Mouse (Mus musculus): ENCODE measurements around the gene Srp14. TPM values are rescaled to one million over a fixed set of nuclear protein-coding genes. Genes with fewer than 3 reads are reported as not detected.

The Srp14 gene
- polyA plus RNA-seq (2012; rRNA removed): 203 and 232 TPM in 2 replicates

DNA sequence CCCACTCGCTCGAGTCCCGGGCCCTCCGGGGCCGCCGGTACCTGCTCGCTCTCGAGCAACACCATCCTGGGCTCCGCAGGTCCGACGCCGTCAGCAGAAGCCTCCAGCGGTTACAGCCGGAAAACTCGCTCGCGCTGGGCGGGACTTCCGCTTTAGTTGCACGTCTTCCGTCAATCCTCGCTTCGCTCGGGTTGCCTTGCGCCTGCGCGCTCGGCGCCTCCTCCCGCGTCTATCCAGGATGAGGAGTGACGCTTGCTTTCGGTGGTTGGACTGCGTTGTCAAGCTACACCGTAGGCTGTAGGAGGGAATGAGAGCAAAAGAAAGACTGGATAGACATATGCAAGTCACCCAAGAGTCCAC, at the start of gene Srp14:
Gene Srp14 (minus strand): TSS at position 162 of the 360 bp plus-strand sequence.
- peak; percentile 82 for DNase-seq (ENCODE audit: low spot score)

DNA sequence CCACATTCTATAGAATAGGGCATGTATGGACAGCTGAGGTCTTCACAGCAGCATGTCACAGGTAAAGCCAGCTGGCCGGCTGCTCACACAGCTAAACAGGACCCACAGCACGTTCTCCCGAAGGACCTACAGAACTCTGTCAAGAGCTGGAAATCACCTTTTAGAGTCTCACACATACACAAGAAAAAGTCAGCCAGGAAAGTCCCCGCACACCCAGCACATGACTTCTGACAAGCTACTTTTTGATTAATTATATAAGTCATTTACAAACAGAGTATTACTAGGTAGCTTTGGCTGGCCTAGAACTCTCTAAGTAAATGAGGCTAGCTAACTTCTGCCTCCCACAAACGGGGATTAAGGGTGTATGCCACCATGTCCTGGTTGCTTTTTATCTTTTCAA, 47.0 kb upstream of the Srp14 start:
- DNase-seq (ENCODE audit: low spot score): no peak

DNA sequence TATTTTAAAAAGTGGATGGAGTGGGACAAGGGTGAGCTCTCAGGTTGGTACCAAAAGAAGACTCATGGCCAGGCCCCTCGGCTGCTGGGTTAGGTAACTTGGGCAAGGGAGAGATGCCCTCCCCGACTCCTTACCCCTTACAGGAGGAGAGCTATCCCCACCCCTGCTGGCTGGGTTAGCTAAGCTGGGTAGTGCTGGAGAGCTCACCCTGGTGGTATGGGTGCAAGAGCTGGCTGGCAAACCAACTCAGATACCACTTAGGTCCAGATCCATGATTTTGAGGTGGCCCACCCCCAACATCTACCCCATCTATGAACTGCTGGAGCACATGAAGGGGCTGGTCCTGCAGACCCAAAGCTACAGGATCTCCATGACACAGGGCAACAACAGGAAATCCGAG, 45.3 kb upstream of the Srp14 start:
- DNase-seq (ENCODE audit: low spot score): no peak

DNA sequence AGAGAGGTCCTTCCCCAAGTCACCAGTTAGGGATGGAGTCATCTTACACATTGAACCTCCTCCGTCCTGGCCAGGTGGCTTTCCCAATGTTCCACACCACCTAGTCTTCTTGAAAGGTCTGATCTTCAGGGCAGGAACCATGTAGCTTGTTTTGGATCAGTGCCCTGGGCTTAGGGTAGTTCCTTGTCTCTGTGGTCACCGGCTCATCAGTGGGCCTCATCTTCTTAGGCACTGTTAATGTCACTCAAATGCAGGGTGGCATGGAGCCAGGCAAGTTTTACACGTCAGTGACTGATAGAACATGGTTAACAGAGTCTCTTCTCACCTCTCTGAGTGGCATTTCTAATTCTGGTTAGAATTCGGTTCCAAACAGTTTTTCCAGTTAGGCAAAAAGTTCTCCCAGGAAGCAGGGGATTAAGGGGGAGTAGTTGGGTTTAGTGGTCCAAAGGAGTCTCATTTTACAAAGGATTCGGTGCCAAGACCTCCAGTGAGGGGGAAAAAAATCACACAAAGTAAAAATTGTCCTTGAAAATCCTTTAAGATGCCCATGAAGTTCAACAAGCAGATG, 43.7 kb upstream of the Srp14 start:
- DNase-seq (ENCODE audit: low spot score): no peak

DNA sequence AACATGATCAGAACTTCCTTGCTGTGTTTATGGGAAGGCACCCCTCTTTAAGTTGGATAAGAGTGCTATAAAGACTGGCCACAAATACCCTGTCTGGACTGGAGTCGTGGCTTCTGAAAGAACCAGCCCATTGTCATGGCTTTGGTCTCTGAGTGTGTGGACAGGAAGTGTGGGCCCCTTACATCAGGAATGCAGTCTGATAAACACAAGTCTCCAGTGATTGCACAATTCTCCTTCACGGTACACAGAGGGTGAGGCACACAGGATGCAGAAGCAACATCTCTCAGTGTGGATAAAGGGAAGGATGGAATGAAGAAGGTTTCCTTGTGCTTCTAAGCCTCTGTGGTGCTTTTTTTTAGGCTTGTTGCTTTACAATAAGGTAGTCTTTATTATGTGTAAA, 42.8 kb upstream of the Srp14 start:
- DNase-seq (ENCODE audit: low spot score): no peak

DNA sequence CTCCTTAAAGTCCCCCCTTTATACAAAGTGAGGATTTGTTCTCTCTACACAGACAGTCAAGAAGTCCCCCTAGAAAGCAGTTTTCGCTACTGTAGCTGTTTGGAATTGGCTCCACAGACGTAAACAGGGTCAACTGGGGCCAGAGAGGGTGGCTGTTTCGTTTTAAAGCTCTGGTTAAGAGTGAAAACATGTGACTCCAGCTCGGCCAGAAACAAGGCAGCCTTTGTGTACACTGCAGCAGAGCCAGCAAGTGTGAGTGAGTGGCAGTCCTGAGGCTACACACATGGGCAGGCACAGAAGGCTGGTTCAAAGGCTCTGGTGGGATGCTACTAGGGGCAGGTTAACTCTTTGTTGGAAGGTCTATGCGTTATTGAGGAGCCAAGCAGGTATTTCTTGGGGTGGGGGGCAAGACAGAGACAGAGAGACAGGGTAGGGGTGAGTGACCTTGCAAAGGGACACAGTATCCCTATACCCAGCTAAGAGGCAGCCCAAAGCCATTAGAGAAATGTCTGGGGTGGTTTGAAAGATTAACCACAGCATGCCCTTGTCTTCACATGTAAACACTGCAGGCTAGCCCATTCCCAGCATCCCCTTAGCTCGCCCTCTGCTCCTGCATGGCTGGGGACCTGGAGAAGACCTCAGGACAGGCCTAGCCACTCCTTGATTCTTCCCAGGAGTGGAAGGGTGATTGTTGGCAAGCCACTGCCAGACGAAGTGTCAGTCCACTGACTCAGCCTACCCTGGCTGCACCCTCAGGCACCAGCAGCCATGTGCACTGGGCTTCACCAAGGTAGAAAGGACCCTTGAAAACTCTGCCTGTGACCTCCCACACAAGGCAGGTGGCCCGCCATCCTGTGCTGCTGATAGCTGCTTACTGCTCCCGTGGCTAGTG, 40.8 kb upstream of the Srp14 start:
- no peak for DNase-seq (ENCODE audit: low spot score)

DNA sequence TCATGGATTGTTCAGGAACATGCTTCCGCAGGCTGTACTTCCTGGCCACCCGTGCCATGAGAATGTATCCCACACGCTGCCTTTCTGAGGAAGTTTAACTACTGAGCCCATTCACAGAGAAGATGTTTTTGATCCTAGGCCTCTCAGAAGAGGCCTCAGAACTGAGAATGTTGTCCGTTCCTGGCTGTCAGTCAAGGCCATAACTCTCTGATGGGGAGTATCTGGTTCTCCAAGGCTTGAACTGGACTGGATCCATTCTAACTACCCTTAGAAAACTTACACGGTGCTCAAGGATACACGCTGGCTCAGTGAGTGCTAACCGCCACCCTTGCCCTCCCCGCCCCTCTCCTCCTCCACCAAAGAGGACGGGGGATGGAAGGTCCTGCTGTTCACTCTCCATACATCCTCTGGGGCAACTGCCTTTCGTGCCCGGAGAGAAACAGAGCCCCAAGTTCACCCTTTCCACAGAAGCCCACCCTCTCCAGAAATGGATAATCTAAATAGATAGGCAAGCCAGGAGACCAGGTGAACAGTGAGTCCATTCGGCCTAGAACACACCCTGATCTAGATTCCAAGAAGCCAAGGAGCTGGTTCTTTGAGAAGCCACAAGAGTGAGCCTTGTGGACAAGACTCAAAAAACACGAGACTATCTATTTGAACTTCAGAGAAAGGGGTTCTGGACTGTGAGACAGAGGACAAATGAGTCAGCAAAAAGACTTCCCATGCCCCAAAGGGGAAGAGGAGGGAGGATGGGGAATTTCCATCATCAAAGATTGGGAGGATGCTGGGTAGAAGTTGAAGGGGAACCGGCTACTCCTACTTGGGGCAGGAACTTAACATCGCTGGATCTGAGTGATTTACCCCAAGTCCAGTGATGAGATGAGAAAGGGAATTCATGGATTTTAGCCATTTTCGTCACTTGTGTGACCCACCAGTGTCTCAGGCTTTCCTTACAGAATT, 33.2 kb upstream of the Srp14 start:
- no peak for DNase-seq (ENCODE audit: low spot score)

DNA sequence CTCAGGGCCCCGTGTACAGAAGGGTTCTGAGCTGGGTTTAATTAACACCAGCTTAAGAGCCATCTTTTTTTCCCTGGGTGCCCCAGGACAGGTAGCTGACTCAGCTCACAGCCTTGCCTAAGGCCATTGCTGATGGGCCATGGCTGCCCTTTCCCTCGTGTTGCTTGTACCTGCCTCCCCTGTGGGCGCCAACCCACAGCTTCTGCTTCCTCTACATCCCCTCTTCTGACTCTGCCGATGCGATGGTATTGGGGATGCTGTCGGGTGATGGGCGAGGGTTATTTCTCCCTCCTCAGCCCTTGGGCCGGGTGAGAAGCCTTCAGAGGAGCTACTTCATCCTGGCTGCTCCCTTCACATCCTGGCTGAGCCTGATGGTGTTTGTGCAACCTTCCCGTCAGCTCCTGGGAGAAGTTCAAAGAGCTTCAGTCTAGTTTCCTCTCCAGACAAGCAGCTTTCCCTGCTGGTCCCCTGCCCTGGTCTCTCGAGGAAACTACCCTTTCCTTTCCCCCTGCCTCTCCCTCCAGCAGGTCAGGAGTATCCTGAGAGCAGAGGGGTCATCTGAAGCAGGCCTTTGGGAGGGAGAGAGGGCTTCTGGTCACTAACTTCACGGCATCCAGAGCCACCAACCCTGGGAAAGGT, 32.4 kb upstream of the Srp14 start:
- no peak for DNase-seq (ENCODE audit: low spot score)

DNA sequence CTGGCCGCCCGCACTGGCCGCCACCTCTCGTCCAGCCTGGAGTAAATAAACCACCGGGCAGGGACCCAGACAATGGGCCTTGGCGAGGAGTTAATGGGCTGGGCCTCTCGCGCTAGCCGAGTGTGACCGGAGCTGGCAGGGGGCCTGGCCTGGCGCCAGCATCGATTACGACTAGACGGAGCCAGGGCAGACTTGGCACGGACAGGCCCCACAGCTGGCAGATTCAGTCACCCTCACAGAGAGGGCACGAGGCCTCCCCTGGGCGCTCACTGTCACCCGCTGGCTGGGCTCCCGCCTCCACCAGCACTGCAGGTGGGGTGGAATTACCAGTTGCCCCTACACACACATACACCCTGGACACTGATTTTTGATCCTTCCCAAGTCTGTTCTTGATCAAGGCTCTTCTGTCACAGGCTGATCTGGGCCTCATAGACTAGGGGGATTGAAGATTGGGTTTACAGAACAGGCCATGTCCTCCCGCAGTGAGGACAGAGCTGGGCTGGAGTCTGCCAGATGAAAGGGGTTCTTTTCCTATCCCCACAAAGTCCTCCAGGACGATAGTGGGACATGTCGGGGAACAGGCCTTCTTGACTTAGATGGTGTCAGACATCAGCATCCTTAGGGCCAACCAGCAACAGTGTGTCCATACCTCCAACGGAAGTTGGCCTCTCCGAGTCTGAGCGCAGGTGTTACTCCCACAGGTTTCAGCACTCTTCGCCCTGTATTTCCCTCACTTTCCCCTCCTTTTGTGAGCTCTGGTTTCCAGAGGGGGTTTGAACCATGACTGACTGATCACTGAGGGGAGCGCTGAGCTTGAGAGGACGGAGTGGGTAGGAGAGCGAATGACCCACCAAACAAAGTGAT, 31.2 kb upstream of the Srp14 start:
- peak; percentile 85 for DNase-seq (ENCODE audit: low spot score)

DNA sequence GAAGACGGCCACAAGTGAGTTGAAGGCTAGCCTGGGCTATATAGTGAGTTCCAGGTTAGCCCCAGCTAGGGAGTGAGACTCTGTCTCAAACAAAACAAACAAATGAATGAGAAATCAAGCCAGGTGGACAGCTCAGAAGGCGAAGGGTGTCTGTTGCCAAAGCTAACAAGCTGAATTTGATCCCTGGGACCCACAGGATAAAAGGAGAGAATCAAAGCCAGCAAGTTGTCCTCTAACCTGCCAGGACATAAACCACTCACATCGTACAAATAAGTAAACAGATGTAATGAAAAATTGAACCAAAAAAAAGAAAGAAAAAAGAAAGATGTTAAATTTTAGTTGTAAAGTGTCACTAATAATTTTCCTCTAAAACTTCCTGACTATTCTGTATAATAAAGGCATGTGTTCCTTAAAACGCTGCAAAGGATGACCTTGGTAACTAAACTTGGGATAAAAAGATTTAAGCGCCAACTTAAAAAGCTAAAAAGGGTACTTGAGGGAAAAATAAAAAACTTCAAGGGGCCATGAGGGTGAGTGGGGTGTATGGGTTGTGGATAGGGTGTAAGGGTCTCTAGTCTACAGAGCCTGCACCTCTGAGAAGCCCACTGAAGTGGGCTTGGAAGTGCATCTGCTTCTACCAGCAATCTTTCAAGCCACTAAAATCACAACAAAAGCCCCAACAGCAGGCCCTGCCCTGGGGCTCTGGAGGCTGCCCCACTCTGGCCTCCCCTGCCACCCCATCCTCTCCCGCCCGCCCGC, 30.4 kb upstream of the Srp14 start:
- DNase-seq (ENCODE audit: low spot score): no peak

DNA sequence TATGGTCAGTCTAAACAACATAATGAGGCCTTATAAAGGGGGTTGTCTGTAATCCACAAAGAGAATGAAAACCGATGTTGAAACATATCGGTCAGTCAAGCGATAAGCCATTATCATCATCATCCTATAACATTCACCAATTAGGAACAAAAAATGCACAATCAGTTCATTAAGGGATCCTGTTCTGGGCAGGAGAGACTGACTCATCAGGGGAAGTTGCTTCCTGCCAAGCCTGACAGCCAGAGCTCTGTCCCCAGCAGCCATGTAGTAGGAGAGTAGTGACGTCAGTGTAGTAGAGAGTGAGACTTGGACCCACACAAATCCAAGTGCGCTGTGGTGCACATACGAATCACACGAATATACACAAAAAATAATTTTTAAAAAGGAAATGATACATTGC, 27.6 kb upstream of the Srp14 start:
- DNase-seq (ENCODE audit: low spot score): no peak

DNA sequence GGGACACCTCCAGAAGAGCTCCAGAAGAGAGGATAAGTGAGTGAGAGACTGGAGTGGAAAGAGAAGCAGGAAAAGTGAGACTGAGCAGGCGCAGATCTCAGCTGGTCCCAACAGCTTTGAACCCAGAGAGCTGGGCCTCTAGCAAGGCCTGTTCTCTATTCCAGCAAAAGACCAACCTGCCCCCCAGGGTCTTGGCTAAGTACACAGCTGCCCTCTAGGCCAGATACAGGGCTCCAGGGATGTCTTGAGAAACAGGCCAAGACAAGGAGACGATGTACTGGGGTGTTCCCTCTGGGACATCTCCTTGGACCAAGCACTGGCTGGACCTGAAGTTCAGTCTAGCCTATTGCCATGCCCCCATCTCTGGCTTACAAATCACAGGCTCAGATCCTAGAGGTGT, 20.7 kb upstream of the Srp14 start:
- no peak for DNase-seq (ENCODE audit: low spot score)

DNA sequence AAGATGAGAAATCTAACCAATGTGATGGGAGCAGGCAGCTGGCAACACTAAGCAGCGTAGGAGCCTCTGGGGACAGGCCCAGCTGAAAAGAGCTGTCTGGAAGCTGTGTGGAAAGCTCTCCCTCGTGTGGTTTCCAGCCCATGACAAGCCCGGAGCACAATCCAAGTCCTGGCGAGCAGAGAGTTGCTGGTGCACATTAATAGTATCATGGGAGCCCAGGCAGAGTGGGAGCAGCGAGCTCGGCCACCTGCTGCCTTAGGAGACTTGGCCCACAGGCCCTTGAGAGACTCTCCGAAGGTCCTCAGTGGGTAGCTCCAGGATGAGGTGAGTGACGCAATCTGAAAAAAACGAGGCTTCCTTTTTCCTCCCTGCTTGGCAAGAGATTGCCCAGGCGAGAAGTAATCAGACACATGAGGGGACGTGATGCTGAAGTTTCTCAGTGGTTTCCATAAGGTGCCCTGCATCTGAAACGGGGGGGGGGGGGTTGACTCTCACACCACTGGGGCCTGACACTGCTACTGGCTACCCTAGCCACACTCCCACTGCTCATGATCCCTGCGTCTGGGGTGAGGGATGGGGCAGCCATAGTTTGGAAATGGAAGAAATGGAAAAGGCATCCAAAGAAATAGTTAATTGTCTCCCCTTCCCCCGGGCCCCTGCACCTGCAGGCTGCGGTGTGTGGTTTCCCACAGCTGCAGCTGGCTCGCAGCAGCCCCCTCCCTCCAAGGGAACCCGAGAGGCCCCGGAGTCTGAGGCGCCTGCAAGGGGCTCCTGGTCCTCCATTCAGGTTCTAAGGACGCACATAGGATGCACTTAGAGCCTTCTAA, 19.8 kb upstream of the Srp14 start:
- no peak for DNase-seq (ENCODE audit: low spot score)

DNA sequence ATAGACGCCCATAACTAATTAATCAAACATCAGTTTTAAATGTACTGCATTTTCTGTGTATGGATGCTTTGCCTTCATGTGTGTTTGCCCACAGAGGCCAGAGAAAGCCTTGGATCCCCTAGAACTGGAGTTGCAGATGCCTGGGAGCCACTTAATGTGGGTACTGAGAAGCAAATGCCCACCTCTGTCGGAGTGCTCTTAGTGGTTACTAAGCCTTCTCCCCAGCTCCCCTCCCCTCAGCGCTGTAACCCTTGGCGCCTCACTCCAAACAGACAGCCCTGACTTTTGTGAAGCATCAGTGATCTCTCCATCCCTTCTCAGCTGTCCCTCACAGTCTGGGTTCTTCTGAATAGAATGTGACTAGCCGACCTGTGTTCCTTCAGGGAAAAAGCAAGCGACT, 19.0 kb upstream of the Srp14 start:
- DNase-seq (ENCODE audit: low spot score): no peak

DNA sequence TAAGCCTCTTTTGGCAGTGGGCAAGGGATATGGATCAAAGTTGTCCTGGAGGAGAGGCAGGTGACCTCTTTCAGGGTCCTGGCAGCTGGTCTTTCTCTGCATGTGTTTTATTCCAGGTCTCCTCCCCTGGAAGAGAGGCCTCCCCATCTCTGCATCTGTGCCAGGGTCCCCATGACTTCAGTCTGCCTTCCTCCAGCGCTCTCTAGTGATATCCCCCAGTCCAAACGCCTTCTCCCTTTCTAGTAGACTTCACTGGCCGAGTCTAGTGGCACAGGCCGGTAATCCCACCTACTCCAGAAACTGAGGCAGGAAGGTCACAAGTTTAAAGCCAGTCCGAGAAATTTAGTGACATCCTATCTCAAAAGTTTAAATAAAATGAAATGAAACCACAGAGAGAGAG, 18.4 kb upstream of the Srp14 start:
- DNase-seq (ENCODE audit: low spot score): no peak

DNA sequence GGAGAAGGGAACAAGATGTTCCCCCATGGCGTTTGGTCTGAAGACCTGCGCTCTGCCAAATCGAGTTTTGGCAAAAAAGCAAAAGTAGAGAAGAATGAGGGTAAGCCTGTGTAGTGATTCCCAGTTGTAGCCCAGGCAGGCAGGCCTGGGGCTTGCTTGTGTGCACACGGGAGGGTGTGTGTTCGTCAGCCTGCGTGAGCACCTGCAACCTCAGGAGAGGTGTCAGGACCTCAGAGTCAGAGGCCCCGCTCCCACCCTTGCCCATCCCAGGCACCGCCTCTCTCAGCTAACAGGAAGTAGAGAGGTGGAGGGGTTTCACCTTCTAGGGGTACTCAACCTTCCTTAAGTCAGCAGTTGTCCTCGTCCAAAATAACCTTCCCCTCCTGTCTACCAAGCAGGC, 15.5 kb upstream of the Srp14 start:
- no peak for DNase-seq (ENCODE audit: low spot score)

DNA sequence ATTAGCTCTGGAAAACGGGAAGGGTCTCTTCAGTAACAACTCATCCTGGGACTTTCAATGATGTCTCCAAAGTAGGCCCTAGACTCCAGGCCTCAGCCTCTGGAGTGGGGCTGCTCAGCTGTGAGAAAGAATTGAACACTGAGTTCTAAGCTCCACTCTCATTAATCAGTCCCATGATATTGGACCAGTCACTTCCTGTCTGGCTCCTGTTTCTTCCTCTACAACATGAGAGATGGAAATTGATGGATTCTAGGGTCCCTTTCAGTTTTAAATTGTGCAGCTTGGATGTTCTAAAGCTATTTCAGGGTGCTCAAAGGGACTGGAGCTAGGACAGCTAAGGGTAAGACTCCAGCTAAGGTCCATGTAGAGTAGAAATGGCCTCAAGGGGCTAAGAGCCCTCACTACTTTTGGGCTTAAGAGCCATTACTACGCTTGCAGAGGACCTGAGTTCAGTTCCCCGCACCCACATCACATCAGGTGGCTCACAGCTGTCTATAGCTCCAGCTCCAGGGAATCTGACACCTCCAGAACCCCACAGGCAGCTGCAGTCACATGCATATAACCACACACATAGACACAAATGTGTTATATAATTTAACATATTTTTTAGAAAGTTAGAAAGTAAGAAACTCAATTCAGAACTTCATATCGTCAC, 12.4 kb upstream of the Srp14 start:
- no peak for DNase-seq (ENCODE audit: low spot score)

DNA sequence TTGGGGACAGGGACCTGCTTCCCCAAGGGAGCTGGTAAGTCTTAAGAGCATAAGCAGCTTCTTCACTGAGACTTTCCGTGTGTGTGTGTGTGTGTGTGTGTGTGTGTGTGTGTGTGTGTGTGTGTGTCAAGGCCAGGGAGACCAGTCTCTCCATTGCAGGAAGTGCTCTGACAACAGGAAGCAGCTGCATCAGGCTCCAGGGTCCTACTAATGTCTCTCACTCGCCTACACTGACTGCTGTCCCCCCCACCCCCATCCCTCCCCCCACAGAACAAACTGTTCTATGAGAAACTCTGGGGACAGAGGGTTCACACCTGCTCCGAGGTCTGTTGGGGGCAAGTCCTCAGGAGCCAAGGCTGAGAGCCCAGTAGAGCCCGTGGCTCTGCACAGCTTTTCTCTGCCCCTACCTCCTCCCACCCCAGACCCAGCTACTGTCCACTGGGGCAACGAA, 11.8 kb upstream of the Srp14 start:
- DNase-seq (ENCODE audit: low spot score): no peak
